Mouse (Mus musculus) embryonic facial prominence, embryonic 14.5 days (tissue): Measurements from ENCODE around the gene Xrn1. TPM values are rescaled to one million over a fixed set of nuclear protein-coding genes. Genes with fewer than 3 reads are reported as not detected.
A peak's percentile ranks its signal among the peaks of the same experiment; 100 is the strongest.

Experiments
- ATAC-seq: fragments of 200-750 bp; cut with Nextera tagmentation; 2 replicates; pipeline ENCODE4 v1.8.0; 2017; ENCODE audit warnings: low read depth, moderate number of reproducible peaks, moderate TSS enrichment
- DNase-seq: peaks from one replicate; pipeline ENCODE4 v3.0.0-alpha.2; 2015; ENCODE audit warnings: low spot score
- H3K27ac ChIP-seq: fragments of 300-500 bp; sonication (generic); replicated peaks from 2 replicates; pipeline ENCODE4 v1.5.1; 2014; ENCODE audit warnings: low read depth, mild to moderate bottlenecking, low read length, moderate library complexity
- H3K27me3 ChIP-seq: fragments of 300-500 bp; sonication (generic); replicated peaks from 2 replicates; pipeline ENCODE4 v1.6.1; 2014; ENCODE audit warnings: low read length; ENCODE audit not compliant: control insufficient read depth, insufficient read depth
- H3K36me3 ChIP-seq: fragments of 300-500 bp; sonication (generic); 2 replicates; pipeline ENCODE4 v1.6.1; 2014; ENCODE audit warnings: low read length, mixed read lengths; ENCODE audit not compliant: control insufficient read depth, insufficient read depth
- H3K4me1 ChIP-seq: fragments of 300-500 bp; sonication (generic); 2 replicates; pipeline ENCODE4 v1.6.1; 2014; ENCODE audit warnings: antibody characterized with exemption, low read length; ENCODE audit not compliant: control insufficient read depth, insufficient read depth
- H3K4me2 ChIP-seq: fragments of 300-500 bp; sonication (generic); 2 replicates; pipeline ENCODE4 v1.6.1; 2014; ENCODE audit warnings: low read depth, mild to moderate bottlenecking, low read length, moderate library complexity, mixed read lengths
- H3K4me3 ChIP-seq: fragments of 300-500 bp; sonication (generic); 2 replicates; pipeline ENCODE4 v1.5.1; 2014; ENCODE audit warnings: low read depth, mild to moderate bottlenecking, low read length
- H3K9ac ChIP-seq: fragments of 300-500 bp; sonication (generic); 2 replicates; pipeline ENCODE4 v1.6.1; 2014; ENCODE audit warnings: low read depth, mild to moderate bottlenecking, low read length, moderate library complexity, mixed read lengths
- H3K9me3 ChIP-seq: fragments of 300-500 bp; sonication (generic); 2 replicates; pipeline ENCODE4 v1.6.1; 2016; ENCODE audit warnings: low read length; ENCODE audit not compliant: control insufficient read depth
- WGBS: fragments of 180-500 bp; shearing (Covaris S2); extraction: QIAGEN DNeasy Blood & Tissue Kit; methylation state at CpG from one replicate; pipeline ENCODE4 v1.1.7; 2014; 5-methylcytosine and 5-hydroxymethylcytosine counted together
- polyA plus RNA-seq: library from polyadenylated mRNA; unstranded; fragments of >200 nt; fragmentation: Nextera tagmentation; extraction: Ambion mirVana; gene quantifications from 2 replicates; pipeline ENCODE4 v1.2.1, GENCODE M21; 2014

The Xrn1 gene
- polyA plus RNA-seq, 1 experiment from 2014 or later: 15.1 TPM

DNA sequence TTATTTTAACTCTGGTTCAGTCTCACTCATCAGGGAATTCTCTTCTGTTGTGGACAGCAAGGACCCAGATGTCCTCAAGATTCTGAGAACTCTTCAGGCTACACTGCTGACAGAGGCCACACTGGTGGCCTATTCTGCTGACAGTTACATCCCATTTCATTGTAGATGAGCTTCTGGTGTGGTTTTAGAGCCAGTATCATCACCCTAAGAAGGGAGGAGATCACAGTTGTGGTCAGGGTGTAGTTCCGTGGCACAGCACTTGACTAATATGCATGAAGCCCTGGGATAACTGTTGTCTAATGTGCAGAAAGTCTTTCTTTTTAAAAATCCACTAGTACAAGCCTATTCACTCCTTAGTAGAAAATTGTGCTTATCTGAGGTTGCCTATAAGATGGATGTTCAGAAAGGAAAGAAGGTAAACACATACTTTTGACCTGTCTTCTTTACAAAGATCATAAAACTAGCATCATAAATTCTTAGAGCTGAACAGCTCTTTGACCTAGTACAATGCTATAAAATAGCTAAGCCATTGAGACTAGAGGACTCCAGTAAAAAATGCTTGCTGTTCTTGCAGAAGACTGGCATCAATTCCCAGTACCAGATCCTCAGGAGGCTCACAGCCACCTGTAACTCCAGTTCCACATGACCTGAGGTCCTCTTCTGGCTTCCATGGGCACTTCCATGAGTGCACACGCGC is 5.3 kb downstream of the Xrn1 start:
- DNase-seq (no peak), ATAC-seq (no peak)
- Histone ChIP-seq H3K27ac (no peak overlapping the region), H3K4me2 (no peak overlapping the region), H3K36me3 (0 out of 2 replicates have a peak, but pooled peaks cover 12% of the 10 kb centered on the region), H3K4me1 (no peaks in the 10 kb centered on the region), H3K9ac (no peak overlapping the region), H3K9me3 (no peaks in the 10 kb centered on the region), H3K4me3 (no peak overlapping the region), H3K27me3 (no peaks in the 10 kb centered on the region)
- 89% methylated on average over 3 of the region's 3 CpGs for WGBS

DNA sequence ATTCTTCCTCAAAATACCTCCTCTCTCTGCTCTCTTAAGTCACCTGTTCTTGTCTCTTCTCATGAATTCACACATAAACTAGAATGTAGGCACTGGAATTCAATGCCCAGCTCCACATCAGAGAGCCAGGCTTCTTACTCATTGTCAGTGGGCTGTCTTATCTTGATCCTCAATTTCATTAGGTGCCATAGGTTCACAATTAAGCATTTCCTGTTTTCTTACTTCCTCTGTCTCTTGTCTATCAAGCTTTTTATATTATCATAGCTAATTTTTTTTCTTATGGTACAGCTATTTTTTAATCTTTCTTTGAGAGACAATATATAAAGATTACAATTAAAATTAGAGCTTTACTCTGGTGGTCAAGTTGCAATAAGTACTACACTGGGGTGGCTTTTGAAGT is 6.5 kb downstream of the Xrn1 start:
- H3K4me3 ChIP-seq: no peak overlapping the region
- H3K9ac ChIP-seq: no peak overlapping the region
- H3K36me3 ChIP-seq: 0 out of 2 replicates have a peak, but pooled peaks cover 18% of the 10 kb centered on the region
- H3K9me3 ChIP-seq: no peaks in the 10 kb centered on the region
- H3K27ac ChIP-seq: no peak overlapping the region
- DNase-seq (no peak), ATAC-seq (no peak)
- no peak overlapping the region for H3K4me2 ChIP-seq
- no peaks in the 10 kb centered on the region for H3K4me1 ChIP-seq
- no peaks in the 10 kb centered on the region for H3K27me3 ChIP-seq

DNA sequence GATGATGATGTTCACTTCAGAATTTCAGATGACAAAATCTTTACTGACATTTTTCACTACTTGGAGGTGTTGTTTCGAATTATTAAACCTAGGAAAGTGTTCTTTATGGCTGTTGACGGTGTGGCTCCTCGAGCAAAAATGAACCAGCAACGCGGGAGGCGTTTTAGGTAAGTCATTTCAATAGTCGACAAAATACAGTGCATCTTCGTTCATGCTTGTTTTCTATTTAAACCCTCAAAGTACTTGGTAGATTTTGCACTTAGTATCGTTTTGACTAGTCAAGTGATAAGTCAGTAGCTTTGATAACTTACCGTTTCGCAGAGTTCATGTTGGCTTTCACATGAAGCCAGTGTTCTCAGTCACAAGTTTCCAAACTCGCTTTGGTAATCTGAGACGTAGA is 9.5 kb downstream of the Xrn1 start:
- H3K9me3 ChIP-seq: no peaks in the 10 kb centered on the region
- H3K27me3 ChIP-seq: no peaks in the 10 kb centered on the region
- H3K4me1 ChIP-seq: no peaks in the 10 kb centered on the region
- no peak for ATAC-seq
- peaks cover 31% of the 10 kb centered on the region for H3K36me3 ChIP-seq
- H3K4me2 ChIP-seq: no peak overlapping the region
- no peak overlapping the region for H3K27ac ChIP-seq
- no peak overlapping the region for H3K4me3 ChIP-seq
- DNase-seq: no peak
- no peak overlapping the region for H3K9ac ChIP-seq
- WGBS: 95% methylated on average over 13 of the region's 13 CpGs

DNA sequence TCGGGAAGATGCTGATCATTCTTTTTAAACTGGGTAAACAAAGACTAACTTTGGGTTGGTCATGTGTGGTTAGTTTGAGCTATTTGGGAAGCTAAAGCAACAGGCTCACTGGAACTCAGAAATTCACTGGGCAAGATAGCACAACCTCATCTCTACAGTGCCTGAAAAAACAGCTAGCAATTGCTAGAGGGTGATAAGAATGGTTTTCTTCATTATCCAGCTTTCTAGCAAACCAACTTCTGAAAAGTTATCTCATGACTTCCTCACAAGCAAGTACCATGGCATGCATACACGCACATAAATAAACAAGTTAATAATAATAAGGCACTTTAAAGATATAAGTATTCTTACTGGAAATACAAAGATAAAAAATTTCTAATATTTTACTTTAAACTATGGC is 23.7 kb downstream of the Xrn1 start:
- H3K36me3 ChIP-seq: peaks cover 76% of the 10 kb centered on the region

DNA sequence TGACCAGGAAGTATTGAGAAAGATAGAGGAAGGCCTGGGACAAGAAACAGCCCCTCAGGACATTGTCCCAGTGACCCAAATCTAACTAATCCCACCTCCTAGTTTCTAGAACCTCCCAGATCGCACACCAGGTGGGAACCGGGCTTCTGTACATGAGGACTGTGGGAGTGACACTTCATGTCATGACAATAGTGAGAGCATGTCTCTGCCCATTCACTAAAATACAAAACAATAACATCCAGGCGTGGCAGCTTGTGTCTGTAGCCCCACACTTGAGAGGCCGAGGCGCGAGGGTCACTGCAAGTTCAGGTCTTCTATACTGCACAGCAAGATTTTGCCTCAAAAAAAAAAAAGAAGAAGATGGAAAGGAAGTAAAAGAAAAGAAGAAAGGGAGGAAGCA is 25.3 kb downstream of the Xrn1 start:
- DNase-seq (no peak), ATAC-seq (no peak)
- WGBS: 92% methylated on average over 6 of the region's 6 CpGs
- no peak overlapping the region for H3K4me3 ChIP-seq
- H3K9ac ChIP-seq: no peak overlapping the region
- H3K4me1 ChIP-seq: no peaks in the 10 kb centered on the region
- H3K27ac ChIP-seq: no peak overlapping the region
- no peak overlapping the region for H3K4me2 ChIP-seq
- H3K36me3 ChIP-seq: peaks cover 75% of the 10 kb centered on the region
- no peaks in the 10 kb centered on the region for H3K27me3 ChIP-seq
- H3K9me3 ChIP-seq: no peaks in the 10 kb centered on the region

More for the DNA sequence above, 23.7 kb downstream of the Xrn1 start:
- 90% methylated on average over 2 of the region's 2 CpGs for WGBS
- DNase-seq (no peak), ATAC-seq (no peak)
- Histone ChIP-seq H3K4me3 (no peak overlapping the region), H3K27ac (no peak overlapping the region), H3K9ac (no peak overlapping the region), H3K4me1 (no peaks in the 10 kb centered on the region), H3K9me3 (no peaks in the 10 kb centered on the region), H3K4me2 (no peak overlapping the region), H3K27me3 (no peaks in the 10 kb centered on the region)

DNA sequence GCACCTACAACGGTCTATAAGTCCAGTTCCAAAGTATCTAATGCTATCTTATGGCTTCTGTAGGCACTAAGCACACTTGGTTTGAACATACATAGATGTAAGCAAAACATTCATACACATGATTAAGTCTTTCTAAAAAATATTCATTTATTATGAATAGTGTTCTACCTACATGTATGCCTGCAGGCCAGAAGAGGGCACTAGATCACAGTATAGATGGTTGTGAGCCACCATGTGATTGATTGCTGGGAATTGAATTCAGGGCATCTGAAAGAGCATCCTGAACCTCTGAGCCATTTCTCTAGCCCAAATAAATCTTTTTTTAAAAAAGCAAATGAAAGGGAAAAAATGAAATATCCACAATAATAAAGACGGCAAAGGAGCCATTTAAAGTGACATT is 37.7 kb downstream of the Xrn1 start:
- no peaks in the 10 kb centered on the region for H3K27me3 ChIP-seq
- DNase-seq (no peak), ATAC-seq (no peak)
- H3K36me3 ChIP-seq: peaks cover 72% of the 10 kb centered on the region
- 95% methylated on average over 2 of the region's 2 CpGs for WGBS
- H3K4me2 ChIP-seq: no peak overlapping the region
- no peaks in the 10 kb centered on the region for H3K4me1 ChIP-seq
- no peak overlapping the region for H3K9ac ChIP-seq
- no peak overlapping the region for H3K4me3 ChIP-seq
- H3K9me3 ChIP-seq: no peaks in the 10 kb centered on the region
- no peak overlapping the region for H3K27ac ChIP-seq

DNA sequence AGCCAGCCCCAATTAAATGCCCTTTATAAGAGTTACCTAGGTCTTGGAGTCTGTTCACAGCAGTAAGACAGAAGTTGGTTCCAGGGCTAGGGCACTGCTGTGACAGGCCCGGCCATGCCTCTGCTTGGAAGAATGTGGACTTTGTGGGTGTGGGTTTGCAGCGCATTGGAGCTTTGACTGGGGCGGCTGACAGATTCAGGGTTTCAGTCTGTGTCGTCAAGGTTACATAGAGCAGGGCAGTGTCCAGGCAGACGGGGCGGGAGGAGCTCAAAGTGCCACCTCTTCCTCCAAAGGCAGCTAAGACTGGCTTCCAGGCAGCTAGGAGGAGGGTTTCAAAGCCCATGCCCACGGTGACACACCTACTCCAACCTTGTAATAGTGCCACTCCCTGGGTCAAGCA is 49.9 kb downstream of the Xrn1 start:
- Histone ChIP-seq H3K4me1 (no peaks in the 10 kb centered on the region), H3K27ac (no peak overlapping the region), H3K9ac (no peak overlapping the region), H3K4me3 (no peak overlapping the region), H3K27me3 (no peaks in the 10 kb centered on the region), H3K4me2 (no peak overlapping the region), H3K9me3 (no peaks in the 10 kb centered on the region), H3K36me3 (peaks cover 93% of the 10 kb centered on the region)
- DNase-seq (no peak), ATAC-seq (no peak)
- 84% methylated on average over 7 of the region's 7 CpGs for WGBS

DNA sequence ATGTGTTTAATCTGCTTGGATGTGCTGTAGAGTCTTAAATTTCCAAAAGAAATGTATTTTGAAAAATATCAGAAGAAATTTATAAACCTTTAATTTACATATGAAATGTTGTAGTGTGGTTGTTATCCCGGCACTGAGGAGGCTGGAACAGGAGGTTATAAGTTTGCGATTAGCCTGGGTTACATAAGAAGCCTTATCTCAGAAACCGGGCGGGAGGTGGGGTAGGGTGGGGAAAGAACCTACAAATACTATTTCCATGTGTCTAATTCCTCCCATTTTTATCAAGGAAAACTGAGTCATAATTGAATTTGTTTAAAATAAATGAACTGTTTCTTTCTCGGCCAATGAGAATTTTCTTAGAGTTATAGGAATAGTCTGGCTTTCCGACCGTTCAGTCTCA is 56.1 kb downstream of the Xrn1 start:
- Histone ChIP-seq H3K9me3 (no peaks in the 10 kb centered on the region), H3K4me1 (no peaks in the 10 kb centered on the region), H3K36me3 (peaks cover 80% of the 10 kb centered on the region), H3K4me2 (no peak overlapping the region), H3K27me3 (no peaks in the 10 kb centered on the region), H3K4me3 (no peak overlapping the region), H3K9ac (no peak overlapping the region), H3K27ac (no peak overlapping the region)
- DNase-seq: no peak
- ATAC-seq: no peak
- WGBS: 93% methylated on average over 7 of the region's 7 CpGs

DNA sequence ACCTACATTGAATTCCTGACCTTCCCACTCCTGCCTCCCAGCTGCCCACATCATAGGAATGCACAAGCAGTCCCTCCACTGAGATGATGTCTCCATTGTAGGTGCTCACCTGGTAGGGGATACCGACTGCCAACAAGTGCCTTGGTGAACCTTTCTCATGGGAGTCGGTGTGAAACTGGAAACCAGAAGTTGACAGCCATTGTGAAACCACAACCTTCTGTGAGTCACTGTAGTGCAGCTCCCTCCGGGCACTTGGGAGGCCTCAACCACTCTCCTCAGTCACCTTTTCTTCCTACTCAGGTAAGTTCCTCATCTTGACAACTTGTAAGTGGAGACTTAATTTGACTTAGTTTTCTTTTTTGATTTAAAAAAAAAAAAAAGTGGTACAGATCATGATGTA is 69.4 kb downstream of the Xrn1 start:
- Histone ChIP-seq H3K27ac (no peak overlapping the region), H3K9me3 (no peaks in the 10 kb centered on the region), H3K4me1 (no peaks in the 10 kb centered on the region), H3K27me3 (no peaks in the 10 kb centered on the region), H3K4me3 (no peak overlapping the region), H3K36me3 (peaks cover 73% of the 10 kb centered on the region), H3K9ac (no peak overlapping the region), H3K4me2 (no peak overlapping the region)
- DNase-seq: peak; percentile 15
- no peak for ATAC-seq
- WGBS: 83% methylated on average over 3 of the region's 3 CpGs
